Mouse (Mus musculus): ENCODE measurements around the gene Olfr1377. TPM values are rescaled to one million over a fixed set of nuclear protein-coding genes. Genes with fewer than 3 reads are reported as not detected.
"Not testable (repeated sequence)": the region's sequence is repeated elsewhere in the genome, so short reads cannot be mapped to it uniquely, and the experiment has no call there.

Olfr1377 gene
- not detected for total RNA-seq (2021)

DNA sequence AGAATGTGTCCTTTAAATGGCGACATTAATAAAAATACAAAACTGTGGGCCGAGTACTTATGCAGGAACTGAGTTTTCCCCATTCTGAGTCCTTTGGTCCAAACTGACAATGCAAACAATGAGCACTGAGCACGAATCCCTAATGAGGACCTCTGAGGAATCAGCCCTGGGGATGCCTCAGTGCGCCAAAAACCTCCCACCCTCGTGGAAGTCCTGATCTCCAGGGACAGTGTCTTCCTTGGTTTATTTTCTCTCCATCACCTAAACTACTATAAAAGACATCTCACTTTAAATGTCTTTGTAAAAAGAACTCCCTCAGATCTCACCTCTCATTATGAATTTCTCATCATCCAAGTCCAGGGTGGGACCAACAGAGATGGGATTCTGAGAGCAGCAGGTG lies at the start of gene Olfr1377:
TSS of gene Olfr1377 (plus strand) at position 301 of the 400 bp plus-strand sequence.
- DNase-seq, result no peak

DNA sequence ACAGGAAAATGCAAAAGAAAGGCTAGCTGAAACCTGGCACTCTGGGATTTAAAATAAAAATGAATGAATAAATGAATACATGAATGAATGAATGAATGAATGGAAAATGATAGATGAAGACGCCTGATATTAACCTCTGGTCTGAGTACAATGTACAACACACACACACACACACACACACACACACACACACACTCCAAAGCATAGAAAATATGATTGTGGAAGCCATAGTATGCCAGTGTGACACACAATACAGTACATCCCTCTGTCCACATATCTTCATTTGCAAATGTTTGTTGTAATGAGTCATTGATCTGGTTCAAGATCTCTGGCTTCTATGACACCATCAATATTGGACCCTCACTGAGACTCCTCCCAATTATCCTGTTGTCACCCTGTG lies 49.7 kb upstream of the Olfr1377 start:
- DNase-seq, result no peak

DNA sequence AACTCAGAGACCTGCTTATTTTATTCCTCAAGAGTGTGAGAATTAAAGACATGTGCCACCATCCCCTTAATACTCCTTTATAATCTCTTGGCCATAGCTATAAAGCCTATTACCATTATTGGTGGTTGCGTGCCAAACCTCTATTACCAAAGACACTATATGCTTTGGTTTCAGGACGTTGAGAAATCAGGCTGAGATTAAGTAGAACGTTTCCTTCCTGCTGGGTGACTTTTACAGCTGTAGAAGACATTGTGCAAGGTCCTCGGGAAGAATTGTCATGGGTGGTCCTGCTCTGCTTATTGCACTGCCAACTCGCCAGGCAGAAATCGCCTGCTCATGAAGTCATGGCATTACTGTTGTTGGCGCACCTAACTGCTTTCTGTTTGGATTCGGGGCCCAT lies 43.3 kb upstream of the Olfr1377 start:
- no peak for DNase-seq

DNA sequence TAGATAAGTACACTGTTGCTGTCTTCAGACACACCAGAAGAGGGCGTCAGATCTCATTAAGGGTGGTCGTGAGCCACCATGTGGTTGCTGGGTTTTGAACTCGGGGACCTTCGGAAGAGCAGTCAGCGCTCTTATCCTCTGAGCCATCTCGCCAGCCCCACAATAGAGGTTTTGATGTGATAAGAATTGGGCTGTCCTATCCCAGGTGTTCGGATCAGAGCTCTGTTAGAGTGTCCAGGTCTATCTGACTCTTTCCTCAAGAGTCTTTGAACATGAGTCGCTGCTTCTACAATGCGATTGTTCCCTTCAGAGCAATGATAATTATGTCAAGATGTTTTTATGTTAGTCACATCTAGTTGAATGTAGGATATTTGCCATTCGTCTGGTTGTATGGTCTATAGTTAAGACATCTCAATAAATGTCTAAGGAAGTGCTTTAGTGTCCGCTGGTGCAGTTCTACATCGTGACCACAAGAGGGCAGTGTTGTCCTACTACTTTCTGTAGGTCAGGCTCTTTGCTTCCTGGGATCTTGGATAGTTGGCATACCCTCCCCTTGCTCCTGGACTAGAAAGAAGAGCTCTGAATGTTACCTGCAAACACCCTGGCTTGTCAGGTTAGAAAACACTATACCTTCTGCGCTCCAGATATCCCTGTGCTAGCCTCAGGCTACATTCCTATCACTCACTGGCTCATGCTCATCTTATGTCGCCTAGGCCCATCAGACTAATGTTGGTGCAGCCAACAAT lies 42.0 kb upstream of the Olfr1377 start:
- peak; percentile 37 for DNase-seq

DNA sequence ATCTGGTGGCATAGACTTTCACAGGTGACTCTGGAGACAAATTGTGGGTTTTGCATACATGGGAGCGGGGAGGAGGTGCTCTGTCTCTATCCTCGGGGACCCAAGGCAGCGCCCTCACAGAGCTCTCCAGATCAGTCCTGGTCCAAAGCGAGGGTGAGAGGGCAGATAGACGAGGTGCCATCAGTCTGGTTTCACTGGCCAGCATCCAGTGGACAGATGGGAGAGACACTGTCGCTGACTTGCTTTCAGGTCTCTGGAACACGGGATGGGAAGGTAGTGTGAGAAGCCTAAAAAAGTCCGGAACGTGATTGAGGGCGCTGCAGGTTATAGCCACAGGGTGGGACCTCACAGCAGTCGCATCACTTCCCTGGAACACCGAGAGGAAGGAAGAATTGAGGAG lies 39.4 kb upstream of the Olfr1377 start:
- no peak for DNase-seq

DNA sequence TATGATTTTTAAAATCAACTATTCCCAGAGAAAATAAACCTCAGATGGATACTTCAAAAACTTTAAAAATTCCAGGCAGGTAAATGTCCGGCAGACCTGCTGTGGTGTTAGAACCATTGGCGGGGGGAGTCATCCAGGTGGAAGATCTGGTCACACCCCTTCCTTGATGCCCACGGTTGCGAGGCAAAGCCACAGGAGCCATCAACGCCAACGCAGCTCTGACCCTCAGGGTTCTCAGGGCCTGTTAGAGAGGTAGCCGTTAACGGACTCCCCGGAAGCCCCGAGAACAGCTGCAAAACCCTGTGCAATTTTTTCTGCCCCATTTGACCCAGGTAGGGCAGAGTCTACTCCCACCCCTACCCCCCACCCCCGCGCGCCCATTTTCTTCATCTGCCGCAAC lies 38.3 kb upstream of the Olfr1377 start, which contains the start of gene 4933414I15Rik:
TSS of gene 4933414I15Rik (minus strand) at position 260 of the 400 bp plus-strand sequence.
- DNase-seq, result no peak

DNA sequence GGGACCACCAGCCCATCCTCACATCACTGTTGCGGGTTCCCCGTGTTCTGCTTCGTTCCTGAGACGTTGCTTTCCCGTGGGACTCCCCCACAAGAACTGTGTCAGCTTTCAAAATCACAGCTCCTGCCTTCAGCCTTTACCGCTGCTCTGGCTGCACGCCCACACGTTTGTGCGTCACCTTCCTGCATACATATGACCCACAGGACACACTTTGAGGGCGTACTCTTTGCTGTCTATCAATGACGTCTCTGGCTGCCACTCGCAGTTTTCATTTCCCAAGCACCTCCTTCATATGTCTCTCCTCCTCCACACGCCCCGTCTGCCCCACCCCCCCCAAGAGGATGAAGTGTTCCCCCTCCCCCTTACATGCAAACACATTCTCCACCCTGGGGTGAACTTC lies 29.5 kb upstream of the Olfr1377 start:
- DNase-seq, result no peak

DNA sequence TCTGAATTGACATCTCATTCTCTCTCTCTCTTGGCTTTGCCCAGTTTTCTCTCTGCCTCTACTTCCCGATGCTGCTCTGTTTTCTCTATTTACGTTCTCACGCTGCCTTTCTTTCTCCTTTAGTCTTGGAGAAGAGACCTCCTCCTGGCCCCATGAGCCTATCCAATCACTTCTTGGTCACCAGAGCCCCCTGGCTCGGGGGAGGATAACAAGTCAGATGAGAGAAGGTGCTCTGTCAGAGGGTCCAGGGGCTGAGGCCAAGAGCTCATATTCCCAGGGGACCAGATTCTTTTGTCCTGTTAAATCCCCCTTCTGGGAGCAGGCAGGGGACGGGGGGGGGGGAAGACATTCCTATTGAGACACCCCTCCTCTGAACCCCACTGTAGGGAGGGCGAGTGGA lies 28.1 kb upstream of the Olfr1377 start, which contains the start of gene Prop1:
TSS of gene Prop1 (minus strand) at position 101 of the 400 bp plus-strand sequence.
- DNase-seq, result no peak

DNA sequence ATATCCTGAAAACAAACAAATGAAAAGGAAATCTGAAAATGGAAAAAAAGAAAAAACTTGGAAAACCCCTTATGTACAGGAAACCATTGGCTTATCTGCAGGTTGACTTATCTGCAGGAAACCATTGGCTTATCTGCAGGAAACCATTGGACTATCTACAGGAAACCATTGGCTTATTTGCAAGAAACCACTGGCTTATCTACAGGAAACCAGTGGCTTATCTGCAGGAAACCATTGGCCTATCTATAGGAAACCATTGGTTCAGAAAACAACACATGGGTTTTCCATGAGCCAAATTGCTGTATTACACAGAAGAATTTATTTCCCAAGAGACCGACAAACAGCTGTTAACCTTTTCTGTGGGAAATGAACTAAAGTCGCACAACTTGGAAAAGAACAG lies 16.9 kb upstream of the Olfr1377 start:
- DNase-seq, result no peak

DNA sequence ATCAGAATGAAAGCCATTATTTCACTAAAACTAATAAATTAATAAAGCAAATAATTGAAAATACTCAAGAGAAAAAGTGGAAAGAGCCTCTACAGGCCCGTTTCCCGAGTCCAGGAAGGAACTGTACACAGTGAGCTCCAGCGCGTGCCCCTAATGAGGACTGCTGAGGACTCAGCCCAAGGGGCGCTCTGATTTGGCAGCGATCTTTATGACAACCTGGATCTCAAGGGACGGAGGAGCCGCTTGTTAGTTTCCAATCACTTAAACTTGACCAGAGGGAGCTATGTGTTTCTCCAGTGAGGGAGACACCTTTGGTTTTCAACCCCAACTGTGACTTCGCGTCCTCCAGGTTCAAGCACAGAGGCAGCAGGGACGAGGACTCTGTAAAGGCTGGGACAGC lies 15.5 kb upstream of the Olfr1377 start, which contains the start of gene Olfr1378:
TSS of gene Olfr1378 (plus strand) at position 301 of the 400 bp plus-strand sequence.
- no peak for DNase-seq

DNA sequence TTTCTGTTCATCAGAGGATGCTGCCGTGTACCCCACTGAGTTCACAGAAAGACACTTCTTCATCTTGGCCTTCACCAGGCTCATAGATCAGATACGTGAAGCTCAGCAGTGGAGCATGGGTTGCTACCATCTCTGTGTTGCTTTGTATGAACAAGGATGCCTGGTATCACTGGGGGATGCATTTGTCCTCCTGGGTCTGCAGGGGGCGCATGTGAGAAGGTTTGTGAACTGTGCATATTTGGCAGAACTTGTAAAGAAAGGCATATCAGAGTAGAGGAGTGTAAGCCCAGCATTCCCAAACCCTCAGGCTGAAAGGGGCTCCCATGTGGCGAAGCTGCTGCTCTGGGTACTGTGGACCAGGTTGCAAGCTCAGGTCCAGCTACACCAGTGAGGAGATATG lies 4.6 kb upstream of the Olfr1377 start:
- DNase-seq, result no peak

DNA sequence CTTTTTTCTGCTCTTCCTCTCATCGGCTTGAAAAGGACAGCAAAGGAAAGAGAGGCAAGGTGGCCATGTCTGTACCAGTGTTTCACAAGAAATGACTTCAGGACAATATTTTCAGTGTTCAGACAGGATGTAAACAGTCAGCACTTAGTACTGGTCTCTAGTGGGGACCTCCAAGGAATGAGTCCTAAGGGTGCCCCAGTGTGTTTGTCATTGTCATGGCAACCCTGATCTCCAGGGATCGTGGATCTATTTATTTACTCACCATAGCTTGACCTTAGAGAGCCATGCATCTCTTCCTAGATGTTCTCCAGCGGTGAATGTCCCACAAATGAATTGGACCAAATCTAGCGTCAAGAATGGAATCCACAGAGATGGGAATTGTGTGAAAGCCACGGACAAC lies 21.5 kb downstream of the Olfr1377 start, which contains the start of gene Olfr51:
TSS of gene Olfr51 (plus strand) at position 301 of the 400 bp plus-strand sequence.
- DNase-seq, result no peak

DNA sequence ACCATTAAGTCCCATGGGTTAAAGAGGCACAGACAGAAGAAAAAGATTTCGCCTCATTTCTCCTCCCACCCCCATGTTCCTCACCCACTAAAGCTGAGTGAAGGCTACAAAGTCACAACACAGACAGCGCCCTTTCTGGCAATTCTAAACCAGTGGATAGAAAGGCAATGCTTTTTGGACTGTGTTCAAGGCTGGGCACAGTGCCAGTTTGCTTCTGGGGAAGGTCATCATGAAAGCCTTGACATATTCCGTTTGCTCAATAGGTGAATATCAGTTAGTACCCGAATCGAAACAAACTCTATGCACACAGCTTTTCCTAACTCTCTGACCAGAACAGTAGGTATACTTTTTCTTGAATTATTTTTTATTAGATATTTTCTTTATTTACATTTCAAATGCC lies 30.1 kb downstream of the Olfr1377 start:
- peak; percentile 81 for DNase-seq

DNA sequence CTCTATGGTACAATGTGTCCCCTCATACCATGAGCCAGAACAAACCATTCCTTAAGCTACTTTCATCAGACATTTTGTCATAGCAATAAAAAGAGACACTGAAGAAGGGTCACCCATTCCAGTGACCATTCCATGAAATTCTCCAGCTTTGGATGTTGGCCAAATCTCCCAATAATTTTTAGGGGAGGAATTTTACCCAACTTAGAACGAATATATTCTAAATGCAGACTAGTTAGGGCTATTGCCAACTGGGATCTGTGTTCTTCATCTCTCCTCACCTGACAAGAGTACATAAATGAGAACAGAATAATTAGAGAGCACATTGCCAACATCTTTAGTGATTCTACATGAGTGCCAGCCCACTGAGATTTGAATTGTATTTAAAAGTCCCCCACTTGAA lies 32.2 kb downstream of the Olfr1377 start, which contains the start of gene Olfr54:
TSS of gene Olfr54 (plus strand) at position 301 of the 400 bp plus-strand sequence.
- no peak for DNase-seq

DNA sequence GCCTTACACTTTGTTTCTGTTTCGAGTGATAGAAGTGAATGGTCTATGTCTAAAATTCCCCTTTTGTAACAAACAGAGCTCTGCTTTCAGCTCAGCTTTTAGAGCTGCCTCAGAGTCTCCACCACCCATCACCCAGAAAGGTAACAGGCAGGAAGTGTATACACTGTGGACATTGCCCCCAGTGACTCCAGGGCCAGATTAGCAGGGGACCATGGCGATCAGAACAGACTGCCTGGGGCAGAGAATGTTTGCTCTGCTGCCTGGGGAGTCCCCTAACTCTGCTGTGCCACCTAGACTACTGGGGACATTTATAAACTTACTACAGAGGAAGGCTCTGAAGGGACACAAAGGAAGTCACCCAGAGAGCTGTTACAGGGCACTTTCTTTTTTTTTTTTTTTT lies 34.6 kb downstream of the Olfr1377 start:
- DNase-seq, result no peak

DNA sequence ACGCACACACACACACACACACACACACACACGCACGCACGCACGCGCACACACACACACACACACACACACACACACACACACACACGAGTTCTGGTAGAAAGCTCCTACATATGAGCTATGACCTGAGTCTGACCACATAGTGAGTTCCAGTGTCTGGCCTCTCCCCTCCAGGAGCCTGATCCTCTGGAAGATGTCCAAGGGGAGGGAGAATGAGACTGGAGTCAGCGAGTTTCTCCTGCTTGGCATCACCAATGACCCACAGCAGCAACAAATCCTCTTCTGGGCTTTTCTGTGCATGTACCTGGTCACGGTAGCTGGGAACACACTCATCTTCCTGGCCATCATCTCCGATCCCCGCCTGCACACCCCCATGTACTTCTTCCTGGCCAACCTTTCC lies 45.0 kb downstream of the Olfr1377 start:
- DNase-seq, result not testable (repeated sequence)

DNA sequence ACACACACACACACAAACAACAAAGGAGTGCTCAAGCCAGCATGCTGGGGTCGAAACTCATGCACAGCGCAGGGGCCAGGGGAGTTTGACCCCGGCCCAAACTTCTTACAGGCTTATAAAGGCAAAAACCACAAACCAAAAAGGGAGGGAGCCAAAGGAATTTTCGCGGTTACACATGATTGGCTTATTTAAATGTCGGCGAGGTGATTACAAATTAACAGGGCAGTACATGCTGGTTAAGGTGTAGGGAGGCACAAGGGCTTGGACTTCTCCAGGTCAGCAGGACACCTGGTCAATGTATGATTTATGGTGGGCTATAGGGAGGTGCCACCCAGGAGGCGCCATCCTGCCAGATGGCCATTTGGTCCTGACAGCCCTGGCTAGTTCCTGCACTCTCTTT lies 47.6 kb downstream of the Olfr1377 start:
- not testable (repeated sequence) for DNase-seq

DNA sequence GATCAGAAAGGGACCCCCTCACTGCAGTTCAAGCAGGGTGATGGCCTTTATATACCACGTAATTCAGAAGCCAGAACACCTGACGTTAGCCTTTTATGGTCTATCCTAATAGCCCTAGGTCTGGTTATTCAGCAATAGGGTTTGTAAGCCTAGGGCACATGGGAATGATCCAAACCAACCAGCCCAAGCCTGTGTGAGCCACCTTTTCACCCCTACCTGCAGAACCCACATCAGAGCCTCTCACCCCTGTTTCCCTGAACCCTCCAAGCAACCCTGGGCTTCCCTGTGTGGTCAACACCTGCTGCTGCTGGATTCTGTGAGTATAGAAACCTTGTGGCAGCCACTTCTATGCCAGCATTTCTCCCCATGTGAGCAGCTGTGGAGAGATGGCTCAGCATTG lies 48.5 kb downstream of the Olfr1377 start:
- no peak for DNase-seq

DNA sequence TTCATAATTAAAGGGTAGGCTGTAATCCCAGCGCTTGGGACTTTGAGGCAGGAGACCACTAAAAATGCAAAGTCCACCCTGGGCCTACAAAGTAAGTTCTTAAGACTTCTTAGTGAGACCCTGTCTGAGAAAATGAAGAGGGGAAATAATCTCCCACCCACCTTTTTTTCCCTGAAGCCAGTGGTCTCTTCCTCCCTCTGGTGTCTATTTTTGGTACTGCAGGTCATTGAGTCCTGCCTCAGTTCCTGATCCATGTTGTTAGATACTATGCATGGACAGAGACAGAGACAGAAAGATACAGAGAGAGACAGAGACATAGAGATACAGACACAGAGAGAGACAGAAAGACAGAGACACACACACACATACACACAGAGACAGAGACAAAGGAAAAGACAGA lies 51.1 kb downstream of the Olfr1377 start:
- DNase-seq, result peak; percentile 32

DNA sequence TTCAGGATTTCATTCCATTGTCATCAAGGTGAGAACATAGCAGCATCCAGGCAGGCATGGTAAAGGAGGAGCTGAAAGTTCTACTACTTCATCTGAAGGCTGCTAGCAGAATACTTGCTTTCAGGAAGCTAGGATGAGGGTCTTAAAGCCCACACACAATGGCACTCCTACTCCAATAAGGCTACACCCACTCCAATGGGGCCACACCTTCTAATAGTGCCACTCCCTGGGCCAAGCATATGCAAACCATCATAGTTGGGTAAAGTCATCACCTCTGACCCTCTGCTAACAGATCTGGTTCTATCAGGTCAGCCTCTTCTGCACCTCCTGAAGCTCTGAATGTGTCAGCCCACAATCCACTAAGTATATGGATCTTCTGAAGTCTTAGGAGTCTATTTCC lies 52.4 kb downstream of the Olfr1377 start:
- not testable (repeated sequence) for DNase-seq

DNA sequence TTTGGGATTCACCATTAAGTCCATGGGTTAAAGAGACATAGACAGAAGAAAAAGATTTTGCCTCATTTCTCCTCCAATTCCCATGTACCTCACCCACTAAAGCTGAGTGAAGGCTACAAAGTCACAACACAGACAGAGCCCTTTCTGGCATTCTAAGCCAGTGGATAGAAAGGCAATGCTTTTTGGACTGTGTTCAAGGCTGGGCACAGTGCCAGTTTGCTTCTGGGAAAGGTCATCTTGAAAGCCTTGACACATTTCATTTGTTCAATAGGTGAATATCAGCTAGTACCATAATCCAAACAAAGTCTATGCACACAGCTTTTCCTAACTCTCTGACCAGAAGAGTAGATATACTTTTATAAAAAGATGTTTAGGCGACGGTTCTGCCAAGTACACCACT lies 54.2 kb downstream of the Olfr1377 start:
- peak; percentile 70 for DNase-seq
